Mouse (Mus musculus): Measurements from ENCODE around the gene Pten.
"Not testable (repeated sequence)": the region's sequence is repeated elsewhere in the genome, so short reads cannot be mapped to it uniquely, and the experiment has no call there.

The Pten gene

GRCm38 (mm10) chr19:32809117-32809516 is 51.8 kb downstream of the Pten start:
- DNase-seq (ENCODE audit: low spot score), result no peak

GRCm38 (mm10) chr19:32818759-32819158 is 61.5 kb downstream of the Pten start:
- no peak for DNase-seq (ENCODE audit: low spot score)

GRCm38 (mm10) chr19:32822959-32823358 is 65.7 kb downstream of the Pten start:
- DNase-seq (ENCODE audit: low spot score), result not testable (repeated sequence)

GRCm38 (mm10) chr19:32826616-32827015 is 69.3 kb downstream of the Pten start:
- DNase-seq (ENCODE audit: low spot score), result no peak

- no peak for DNase-seq (ENCODE audit: low spot score)
Measured at GRCm38 (mm10) chr19:32829871-32830270, 72.6 kb downstream of the Pten start.

- DNase-seq (ENCODE audit: low spot score), result no peak
Measured at GRCm38 (mm10) chr19:32831286-32831685, 74.0 kb downstream of the Pten start.

GRCm38 (mm10) chr19:32840491-32840890 is 83.2 kb downstream of the Pten start:
- no peak for DNase-seq (ENCODE audit: low spot score)

GRCm38 (mm10) chr19:32844486-32844885 is 87.2 kb downstream of the Pten start:
- no peak for DNase-seq (ENCODE audit: low spot score)

- DNase-seq (ENCODE audit: low spot score), result no peak
Measured at GRCm38 (mm10) chr19:32848041-32848440, 90.7 kb downstream of the Pten start.

GRCm38 (mm10) chr19:32852306-32852705 is 95.0 kb downstream of the Pten start:
- DNase-seq (ENCODE audit: low spot score), result no peak

- no peak for DNase-seq (ENCODE audit: low spot score)
Measured at GRCm38 (mm10) chr19:32861675-32862575, 104.6 kb downstream of the Pten start.

GRCm38 (mm10) chr19:32866765-32867164 is 109.5 kb downstream of the Pten start:
- no peak for DNase-seq (ENCODE audit: low spot score)

GRCm38 (mm10) chr19:32867181-32867897 is 110.0 kb downstream of the Pten start:
- no peak for DNase-seq (ENCODE audit: low spot score)

GRCm38 (mm10) chr19:32868560-32868959 is 111.3 kb downstream of the Pten start:
- no peak for DNase-seq (ENCODE audit: low spot score)

GRCm38 (mm10) chr19:32869053-32869680 is 111.9 kb downstream of the Pten start:
- no peak for DNase-seq (ENCODE audit: low spot score)

- no peak for DNase-seq (ENCODE audit: low spot score)
Measured at GRCm38 (mm10) chr19:32873904-32874637, 116.8 kb downstream of the Pten start.
